Mouse (Mus musculus) CD4-positive, CD25-positive, alpha-beta regulatory T cell (primary cell): ENCODE measurements around the gene Gm14409. TPM values are rescaled to one million over a fixed set of nuclear protein-coding genes. Genes with fewer than 3 reads are reported as not detected.

Source experiments
- polyA plus RNA-seq: library from polyadenylated mRNA; unstranded; fragments of 100-300 nt; shearing (Covaris generic); gene quantifications from one replicate; pipeline ENCODE4 v1.2.1, GENCODE M21; 2017

Gm14409 gene
- polyA plus RNA-seq: not detected

DNA sequence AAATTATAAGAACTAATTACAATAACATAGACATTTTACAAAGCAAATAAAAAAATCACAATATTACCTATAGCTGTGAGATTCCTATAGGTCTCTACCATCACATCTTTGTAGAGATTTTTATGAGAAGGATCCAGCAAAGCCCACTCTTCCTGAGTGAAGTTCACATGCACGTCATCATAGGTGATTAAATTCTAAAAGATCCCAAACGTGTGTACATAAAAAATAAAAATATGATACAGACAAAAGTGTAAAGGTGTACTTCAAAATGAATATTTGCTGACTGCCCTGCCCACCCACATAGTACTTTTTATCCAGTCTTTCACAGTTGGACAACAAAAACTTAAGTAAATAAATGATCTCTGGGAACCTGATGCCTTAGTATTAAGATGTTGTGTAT, at the start of gene Gm14409:
Gene Gm14409 (minus strand): TSS at position 101 of the 400 bp plus-strand sequence.

Other genes with a start within 250 kb of the Gm14409 start
- gene Gm14401, start 192.7 kb downstream of the Gm14409 start, polyA plus RNA-seq: 0.53 TPM
- gene Gm14410, start 60.6 kb downstream of the Gm14409 start, polyA plus RNA-seq: 7.6 TPM
- 0.14 TPM for gene Gm14412, start 57.3 kb upstream of the Gm14409 start, polyA plus RNA-seq
- 1.0 TPM for gene Gm14418, start 131.3 kb upstream of the Gm14409 start, polyA plus RNA-seq
- gene Zfp970, start 197.7 kb upstream of the Gm14409 start, polyA plus RNA-seq: 9.2 TPM
- 0.74 TPM for gene Gm14403, start 231.2 kb upstream of the Gm14409 start, polyA plus RNA-seq